9 mouse cellular contexts compared by ENCODE assay signal in genomic region chr13:91274615-91275014, GRCm38 (mm10). TPM values are rescaled to one million over a fixed set of nuclear protein-coding genes. Genes with fewer than 3 reads are reported as not detected.
A peak's percentile ranks its signal among the peaks of the same experiment; 100 is the strongest.
DNase-seq lines count a peak whose midpoint lies in the region; ATAC-seq lines count a peak whose summit lies in the region.
"Had no signal": no experiment of that assay in that cellular context is flagged by ENCODE, and none has a peak within 500 bp of the region (broad histone marks: within the 10 kb centered on the region; RNA-seq: fewer than 3 reads in every experiment).

No protein-coding gene starts in this region.

- no peak for DNase-seq in frontal cortex, postnatal 10 days (ENCODE audit: low spot score in 2 of 2)
- DNase-seq in midbrain, embryonic 10.5 days (ENCODE audit: low spot score) = no peak
- no peak for DNase-seq in midbrain, embryonic 11.5 days (ENCODE audit: low spot score, missing footprints)
- peak; percentile 32 to 55 for DNase-seq in lung, adult 18-20 months
- DNase-seq in right cerebral cortex, postnatal 10 days (ENCODE audit: low spot score in 2 of 2) = peak; percentile 34 to 40
- DNase-seq in liver = no peak
- DNase-seq in adrenal gland, postnatal 36 days = no peak
- DNase-seq: gastrocnemius, postnatal 10 days had no signal

- H3K27ac ChIP-seq in midbrain, embryonic 10.5 days (replicated peaks) = 0 out of 2 replicates have a peak overlapping the region, but pooled peaks have one; percentile 19
- H3K27ac ChIP-seq in midbrain, embryonic 11.5 days (ENCODE audit: low read depth, low read length) = no peak overlapping the region

- WGBS in midbrain, embryonic 10.5 days = 73% methylated on average over 6 of the region's 6 CpGs
- 70% methylated on average over 6 of the region's 6 CpGs for WGBS in midbrain, embryonic 11.5 days

- peaks cover 5% of the 10 kb centered on the region; the same call in 1 of the 2 replicates for H3K4me1 ChIP-seq in midbrain, embryonic 10.5 days
- no peaks in the 10 kb centered on the region for H3K4me1 ChIP-seq in midbrain, embryonic 11.5 days (ENCODE audit: control insufficient read depth, insufficient read depth, low read length)

- peak; percentile 86 for ATAC-seq in frontal cortex, adult (ENCODE audit: low TSS enrichment)
- ATAC-seq in midbrain, embryonic 11.5 days (ENCODE audit: low FRiP score) = no peak

- no peak overlapping the region for H3K4me2 ChIP-seq in midbrain, embryonic 11.5 days

- H3K36me3 ChIP-seq in midbrain, embryonic 10.5 days = no peaks in the 10 kb centered on the region
- H3K36me3 ChIP-seq in midbrain, embryonic 11.5 days (ENCODE audit: control insufficient read depth, insufficient read depth, low read length) = no peaks in the 10 kb centered on the region

- no peaks in the 10 kb centered on the region for H3K27me3 ChIP-seq in midbrain, embryonic 10.5 days (ENCODE audit: low read depth, poor library complexity, severe bottlenecking)
- H3K27me3 ChIP-seq in midbrain, embryonic 11.5 days (ENCODE audit: control insufficient read depth, insufficient read depth, low read length) = no peaks in the 10 kb centered on the region

- H3K4me3 ChIP-seq in midbrain, embryonic 10.5 days = no peak overlapping the region
- H3K4me3 ChIP-seq in midbrain, embryonic 11.5 days (ENCODE audit: low read depth, low read length) = no peak overlapping the region

- no peak overlapping the region for H3K9ac ChIP-seq in midbrain, embryonic 11.5 days (ENCODE audit: low read length)

- no peaks in the 10 kb centered on the region for H3K9me3 ChIP-seq in midbrain, embryonic 10.5 days (replicated peaks)
- no peaks in the 10 kb centered on the region for H3K9me3 ChIP-seq in midbrain, embryonic 11.5 days (ENCODE audit: control insufficient read depth, low read length)

RNA-seq across cellular contexts. Expression of gene Atg10, which starts 50.8 kb away (rescaled TPM):
- polyA plus RNA-seq in midbrain, embryonic 10.5 days (2016; fragmentation: Nextera tagmentation; extraction: Ambion mirVana) = 10.1 and 12.4 TPM in 2 replicates
- 13.7 and 14.7 TPM in 2 replicates for polyA plus RNA-seq in midbrain, embryonic 11.5 days (2014; fragmentation: Nextera tagmentation; extraction: Ambion mirVana)
- 10 to 100 TPM; 15.2 to 22.1 TPM for total RNA-seq in adrenal gland, postnatal 36 days (2021)

Comparison
In these comparisons a context has a peak if more than half of its experiments do, and no peak if none do; other contexts are left out.
1. DNase-seq: peak in lung, adult 18-20 months (2 of 2) and right cerebral cortex, postnatal 10 days (2 of 2); none in frontal cortex, postnatal 10 days (0 of 2), midbrain, embryonic 10.5 days (single experiment), midbrain, embryonic 11.5 days (single experiment), liver (single experiment) and adrenal gland, postnatal 36 days (0 of 2).